Mouse (Mus musculus): Measurements from ENCODE around the gene Ccdc69. TPM values are rescaled to one million over a fixed set of nuclear protein-coding genes. Genes with fewer than 3 reads are reported as not detected.
A peak's percentile ranks its signal among the peaks of the same experiment; 100 is the strongest.
"Not testable (repeated sequence)": the region's sequence is repeated elsewhere in the genome, so short reads cannot be mapped to it uniquely, and the experiment has no call there.

Gene Ccdc69
- polyA plus RNA-seq, 1 experiment from 2014 or later, result 1.4 TPM

DNA sequence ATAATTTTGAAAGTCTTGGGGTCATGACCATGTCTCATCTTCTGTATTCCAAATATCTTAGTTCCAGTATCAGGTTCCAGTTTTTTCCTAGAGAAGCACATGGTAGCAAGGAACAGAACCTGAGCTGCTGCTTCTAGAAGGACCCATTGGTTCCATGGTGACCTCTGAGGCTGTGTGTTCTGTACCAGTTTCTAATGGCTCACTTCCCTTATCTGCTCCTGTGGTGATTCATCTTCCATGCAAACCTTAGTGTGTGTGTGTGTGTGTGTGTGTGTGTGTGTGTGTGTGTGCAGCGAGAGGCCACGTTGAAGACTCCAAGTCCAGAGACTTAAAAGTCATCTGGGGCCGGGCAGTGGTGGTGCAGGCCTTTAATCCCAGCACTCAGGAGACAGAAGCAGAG is 38.1 kb upstream of the Ccdc69 start:
- ATAC-seq (no peak), DNase-seq (ENCODE audit: low spot score) (no peak)
- no peak overlapping the region for H3K4me3 ChIP-seq (ENCODE audit: low read depth, low read length)
- no peaks in the 10 kb centered on the region for H3K9me3 ChIP-seq (ENCODE audit: low read length)
- H3K9ac ChIP-seq (replicated peaks; ENCODE audit: low read depth), result no peak overlapping the region
- H3K27me3 ChIP-seq (replicated peaks; ENCODE audit: insufficient read depth, low read length), result no peaks in the 10 kb centered on the region
- 85% methylated on average over 3 of the region's 3 CpGs for WGBS
- no peaks in the 10 kb centered on the region for H3K4me1 ChIP-seq (ENCODE audit: insufficient read depth, low read depth, low read length)
- no peaks in the 10 kb centered on the region for H3K36me3 ChIP-seq (ENCODE audit: insufficient read depth, low read length)
- TF ChIP-seq CTCF (IDR thresholded peaks at IDR 0.05), result no peak
- H3K27ac ChIP-seq (ENCODE audit: low read length), result no peak overlapping the region
- no peak overlapping the region for H3K4me2 ChIP-seq (replicated peaks; ENCODE audit: low read depth, low read length)

DNA sequence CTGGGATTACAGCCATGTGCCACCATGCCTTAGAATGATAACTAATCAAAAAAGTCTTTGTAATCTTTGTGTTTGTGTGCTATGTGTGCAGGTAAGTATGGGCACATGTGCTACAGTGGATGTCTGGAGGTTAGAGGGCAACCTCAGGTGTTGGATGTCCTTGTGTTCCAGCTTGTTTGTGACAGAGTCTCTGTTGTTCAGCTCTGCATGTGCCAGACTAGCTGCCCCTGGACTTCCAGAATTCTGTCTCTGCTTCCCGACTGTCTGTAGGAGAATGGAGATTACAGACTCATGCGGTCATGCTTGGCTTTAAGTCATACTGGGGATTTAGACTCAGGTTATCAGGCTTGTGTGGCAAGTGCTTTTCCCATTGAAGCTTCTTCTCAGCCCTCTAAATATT is 36.4 kb upstream of the Ccdc69 start:
- TF ChIP-seq EP300 (IDR thresholded peaks at IDR 0.05), result no peak
- no peak for TF ChIP-seq CTCF (IDR thresholded peaks at IDR 0.05)
- H3K27me3 ChIP-seq (replicated peaks; ENCODE audit: insufficient read depth, low read length), result no peaks in the 10 kb centered on the region
- ATAC-seq (no peak), DNase-seq (ENCODE audit: low spot score) (no peak)
- no peak overlapping the region for H3K9ac ChIP-seq (replicated peaks; ENCODE audit: low read depth)
- no peak overlapping the region for H3K4me2 ChIP-seq (replicated peaks; ENCODE audit: low read depth, low read length)
- no peaks in the 10 kb centered on the region for H3K36me3 ChIP-seq (ENCODE audit: insufficient read depth, low read length)
- no peak overlapping the region for H3K27ac ChIP-seq (ENCODE audit: low read length)
- no peak overlapping the region for H3K4me3 ChIP-seq (ENCODE audit: low read depth, low read length)
- no peaks in the 10 kb centered on the region for H3K9me3 ChIP-seq (ENCODE audit: low read length)
- H3K4me1 ChIP-seq (ENCODE audit: insufficient read depth, low read depth, low read length), result no peaks in the 10 kb centered on the region
- 69% methylated on average over 2 of the region's 2 CpGs for WGBS

DNA sequence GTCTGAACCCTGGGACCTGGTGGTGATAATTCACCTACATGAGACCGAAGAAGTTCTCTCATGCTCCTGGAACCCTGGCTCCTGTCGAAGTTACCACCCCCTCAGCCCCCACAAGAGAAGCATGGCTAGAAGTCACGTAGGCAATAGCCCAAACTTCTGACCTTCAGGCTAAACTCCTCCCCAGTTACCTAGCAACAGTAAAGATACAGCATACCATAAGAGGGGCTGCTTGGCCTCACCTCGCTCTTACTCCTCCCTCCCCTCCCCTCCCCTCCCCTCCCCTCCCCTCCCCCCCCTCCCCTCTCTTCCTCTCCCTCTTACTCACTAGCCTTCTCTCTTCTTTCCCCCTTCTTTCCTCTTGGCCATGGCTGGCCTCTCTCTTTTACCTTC is 35.9 kb upstream of the Ccdc69 start:
- WGBS, result 5% methylated on average over 4 of the region's 4 CpGs

DNA sequence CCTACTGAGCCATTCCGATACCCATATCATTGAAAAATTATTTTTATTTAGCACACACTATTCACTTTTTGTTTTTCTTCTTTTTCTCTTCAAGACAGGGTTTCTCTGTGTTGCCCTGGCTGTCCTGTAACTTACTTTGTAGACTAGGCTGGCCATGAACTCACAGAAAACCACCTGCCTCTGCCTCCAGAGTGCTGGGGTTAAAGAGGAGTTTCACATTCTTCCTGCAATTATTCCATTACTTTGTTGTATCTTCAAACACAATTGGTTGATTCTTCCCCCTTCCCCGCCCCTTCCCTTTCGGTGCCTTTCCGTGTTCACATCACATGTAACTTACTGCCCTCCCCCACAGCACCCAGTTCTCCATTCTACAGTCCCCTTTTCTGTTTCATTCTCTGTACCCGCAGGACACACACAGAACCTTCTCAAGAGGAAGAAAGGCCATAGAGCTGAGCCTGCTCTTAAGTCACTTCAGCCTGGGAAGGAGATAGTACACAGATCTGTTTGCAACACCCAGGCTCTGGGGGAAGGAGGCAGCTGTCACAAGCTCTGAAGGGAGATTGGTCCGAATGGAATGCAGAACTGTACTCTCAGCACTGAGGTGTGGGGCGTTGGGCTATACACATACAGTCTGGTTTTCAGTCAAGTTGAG is 35.4 kb upstream of the Ccdc69 start:
- Histone ChIP-seq H3K9me3 (ENCODE audit: low read length) (no peaks in the 10 kb centered on the region), H3K36me3 (ENCODE audit: insufficient read depth, low read length) (no peaks in the 10 kb centered on the region), H3K27me3 (replicated peaks; ENCODE audit: insufficient read depth, low read length) (no peaks in the 10 kb centered on the region), H3K4me3 (ENCODE audit: low read depth, low read length) (no peak overlapping the region), H3K9ac (replicated peaks; ENCODE audit: low read depth) (no peak overlapping the region), H3K4me2 (replicated peaks; ENCODE audit: low read depth, low read length) (no peak overlapping the region), H3K27ac (ENCODE audit: low read length) (no peak overlapping the region), H3K4me1 (ENCODE audit: insufficient read depth, low read depth, low read length) (no peaks in the 10 kb centered on the region)
- TF ChIP-seq EP300 (IDR thresholded peaks at IDR 0.05) (no peak), CTCF (IDR thresholded peaks at IDR 0.05) (no peak)
- 36% methylated on average over 7 of the region's 7 CpGs for WGBS
- DNase-seq (ENCODE audit: low spot score) (peak; percentile 63), ATAC-seq (peak; percentile 85)

More for the DNA sequence above, 35.9 kb upstream of the Ccdc69 start:
- not testable (repeated sequence) for DNase-seq (ENCODE audit: low spot score); H3K4me1 ChIP-seq (ENCODE audit: insufficient read depth, low read depth, low read length); H3K9ac ChIP-seq (replicated peaks; ENCODE audit: low read depth); H3K27ac ChIP-seq (ENCODE audit: low read length); H3K9me3 ChIP-seq (ENCODE audit: low read length); H3K4me2 ChIP-seq (replicated peaks; ENCODE audit: low read depth, low read length); H3K36me3 ChIP-seq (ENCODE audit: insufficient read depth, low read length); ATAC-seq; H3K4me3 ChIP-seq (ENCODE audit: low read depth, low read length); H3K27me3 ChIP-seq (replicated peaks; ENCODE audit: insufficient read depth, low read length)

DNA sequence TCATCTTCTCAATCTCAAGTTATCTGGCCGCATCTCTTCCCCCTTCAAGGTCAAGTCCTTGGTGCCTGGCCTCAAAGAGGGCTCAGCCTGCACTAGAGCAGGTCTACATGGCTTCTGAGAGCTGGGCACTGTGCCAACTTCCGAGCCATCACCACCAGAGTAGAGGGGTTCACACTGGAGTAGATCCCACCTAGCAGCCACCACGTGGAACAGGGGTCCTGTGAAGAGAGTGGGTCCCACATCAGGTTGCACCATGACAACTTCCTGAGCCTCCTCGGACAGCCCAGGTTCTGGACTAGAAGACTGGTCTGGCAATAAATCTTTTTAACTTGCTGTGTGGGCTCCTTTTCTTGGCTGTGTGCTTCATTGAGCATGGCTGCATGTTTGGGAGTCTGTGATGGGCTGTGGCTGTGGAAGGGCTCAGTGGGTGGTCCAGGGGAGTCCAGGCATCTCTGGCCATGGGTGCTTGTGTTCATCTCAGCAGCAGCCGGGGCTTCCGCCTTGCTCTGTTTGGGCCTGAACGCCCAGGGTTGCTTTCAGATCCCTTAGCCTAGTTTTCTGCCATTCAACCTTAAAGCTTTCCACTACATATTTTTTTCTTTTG is 32.7 kb upstream of the Ccdc69 start:
- TF ChIP-seq EP300 (IDR thresholded peaks at IDR 0.05) (no peak), CTCF (IDR thresholded peaks at IDR 0.05) (no peak)
- DNase-seq (ENCODE audit: low spot score) (no peak), ATAC-seq (no peak)
- Histone ChIP-seq H3K9me3 (ENCODE audit: low read length) (no peaks in the 10 kb centered on the region), H3K27ac (ENCODE audit: low read length) (no peak overlapping the region), H3K36me3 (ENCODE audit: insufficient read depth, low read length) (no peaks in the 10 kb centered on the region), H3K4me3 (ENCODE audit: low read depth, low read length) (no peak overlapping the region), H3K4me1 (ENCODE audit: insufficient read depth, low read depth, low read length) (no peaks in the 10 kb centered on the region), H3K27me3 (replicated peaks; ENCODE audit: insufficient read depth, low read length) (no peaks in the 10 kb centered on the region), H3K9ac (replicated peaks; ENCODE audit: low read depth) (no peak overlapping the region), H3K4me2 (replicated peaks; ENCODE audit: low read depth, low read length) (no peak overlapping the region)
- 46% methylated on average over 7 of the region's 7 CpGs for WGBS

DNA sequence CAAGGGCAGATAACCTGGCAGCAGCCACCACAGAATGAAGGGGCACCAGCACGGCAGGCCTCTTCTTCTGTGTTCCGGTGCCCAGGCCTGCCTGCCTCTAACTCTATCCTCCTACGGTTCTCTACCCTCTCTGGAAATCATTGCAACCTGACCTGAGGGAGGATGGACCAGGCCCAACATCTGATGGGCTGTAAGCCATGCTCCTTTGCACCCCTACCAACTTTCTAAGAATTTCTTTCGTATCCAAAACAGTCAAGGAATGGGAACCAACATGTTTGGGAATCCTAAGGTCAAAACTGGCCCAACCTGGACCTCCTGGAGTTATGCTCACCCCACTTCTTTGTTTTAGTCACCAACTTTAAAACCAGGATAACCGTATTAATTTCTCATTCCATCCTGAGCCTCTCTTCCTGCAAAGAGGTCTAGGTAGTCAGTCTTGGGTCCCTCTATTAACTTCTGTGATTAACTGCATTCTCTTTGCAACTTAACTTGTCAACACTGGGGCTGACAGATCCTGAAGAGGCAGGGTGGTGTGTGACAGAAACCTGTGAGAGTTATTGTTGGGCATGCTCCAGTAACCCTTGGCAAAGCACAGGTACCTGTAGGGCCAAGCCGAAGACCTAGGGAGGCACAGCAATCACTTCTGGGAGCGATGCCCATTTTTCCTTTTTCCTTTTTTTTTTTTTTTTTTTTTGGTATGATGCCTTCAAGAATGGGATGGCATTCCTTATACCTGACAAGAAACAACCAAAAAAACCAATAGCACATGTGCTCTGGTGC is 31.8 kb upstream of the Ccdc69 start:
- H3K4me3 ChIP-seq (ENCODE audit: low read depth, low read length), result no peak overlapping the region
- H3K4me2 ChIP-seq (replicated peaks; ENCODE audit: low read depth, low read length), result no peak overlapping the region
- H3K27me3 ChIP-seq (replicated peaks; ENCODE audit: insufficient read depth, low read length), result no peaks in the 10 kb centered on the region
- no peak overlapping the region for H3K9ac ChIP-seq (replicated peaks; ENCODE audit: low read depth)
- no peaks in the 10 kb centered on the region for H3K36me3 ChIP-seq (ENCODE audit: insufficient read depth, low read length)
- no peaks in the 10 kb centered on the region for H3K4me1 ChIP-seq (ENCODE audit: insufficient read depth, low read depth, low read length)
- no peak for DNase-seq (ENCODE audit: low spot score)
- no peak for TF ChIP-seq CTCF (IDR thresholded peaks at IDR 0.05)
- TF ChIP-seq EP300 (IDR thresholded peaks at IDR 0.05), result no peak
- no peak overlapping the region for H3K27ac ChIP-seq (ENCODE audit: low read length)
- no peaks in the 10 kb centered on the region for H3K9me3 ChIP-seq (ENCODE audit: low read length)
- 84% methylated on average over 7 of the region's 7 CpGs for WGBS
- no peak for ATAC-seq

Data from lung, postnatal 0 days (tissue).